Mouse (Mus musculus): ENCODE measurements at regions not wholly inside any gene's neighbourhood (a gene's known extent, or its start where the extent isn't known, plus 50 kb on each side); places are given as distances from the start of the nearest gene placed in this dataset.

GRCm38 (mm10) chr8:79476012-79476411 is 76.7 kb upstream of the Smad1 start:
- Histone ChIP-seq H3K4me1 (ENCODE audit: control insufficient read depth, insufficient read depth, low read length) (no peaks in the 10 kb centered on the region), H3K27ac (ENCODE audit: control insufficient read depth, insufficient read depth, low read depth, low read length) (no peak overlapping the region), H3K36me3 (ENCODE audit: control insufficient read depth, insufficient read depth, low read length) (no peaks in the 10 kb centered on the region), H3K4me3 (ENCODE audit: control insufficient read depth, low read depth, low read length) (no peak overlapping the region), H3K27me3 (ENCODE audit: control insufficient read depth, insufficient read depth, low read length) (no peaks in the 10 kb centered on the region)
- TF ChIP-seq POLR2A (IDR thresholded peaks at IDR 0.05; ENCODE audit: control insufficient read depth, low read depth, low read length): no peak
- no peak for TF ChIP-seq CTCF (IDR thresholded peaks at IDR 0.05; ENCODE audit: control insufficient read depth, insufficient read depth, insufficient replicate concordance, low read depth, low read length)

- H3K4me3 ChIP-seq (ENCODE audit: control insufficient read depth, low read depth, low read length): no peak overlapping the region
- no peak for TF ChIP-seq CTCF (IDR thresholded peaks at IDR 0.05; ENCODE audit: control insufficient read depth, insufficient read depth, insufficient replicate concordance, low read depth, low read length)
- TF ChIP-seq POLR2A (IDR thresholded peaks at IDR 0.05; ENCODE audit: control insufficient read depth, low read depth, low read length): no peak
- no peaks in the 10 kb centered on the region for H3K4me1 ChIP-seq (ENCODE audit: control insufficient read depth, insufficient read depth, low read length)
- H3K27ac ChIP-seq (ENCODE audit: control insufficient read depth, insufficient read depth, low read depth, low read length): no peak overlapping the region
- no peaks in the 10 kb centered on the region for H3K36me3 ChIP-seq (ENCODE audit: control insufficient read depth, insufficient read depth, low read length)
- no peaks in the 10 kb centered on the region for H3K27me3 ChIP-seq (ENCODE audit: control insufficient read depth, insufficient read depth, low read length)
Measured at GRCm38 (mm10) chr8:79474679-79475078, 75.4 kb upstream of the Smad1 start.

- TF ChIP-seq CTCF (IDR thresholded peaks at IDR 0.05; ENCODE audit: control insufficient read depth, insufficient read depth, insufficient replicate concordance, low read depth, low read length) (no peak), POLR2A (IDR thresholded peaks at IDR 0.05; ENCODE audit: control insufficient read depth, low read depth, low read length) (no peak)
- H3K4me1 ChIP-seq (ENCODE audit: control insufficient read depth, insufficient read depth, low read length): peaks cover 3% of the 10 kb centered on the region
- H3K36me3 ChIP-seq (ENCODE audit: control insufficient read depth, insufficient read depth, low read length): no peaks in the 10 kb centered on the region
- no peaks in the 10 kb centered on the region for H3K27me3 ChIP-seq (ENCODE audit: control insufficient read depth, insufficient read depth, low read length)
- no peak overlapping the region for H3K4me3 ChIP-seq (ENCODE audit: control insufficient read depth, low read depth, low read length)
- no peak overlapping the region for H3K27ac ChIP-seq (ENCODE audit: control insufficient read depth, insufficient read depth, low read depth, low read length)
Measured at GRCm38 (mm10) chr8:79452101-79452500, 52.8 kb upstream of the Smad1 start.

- H3K27me3 ChIP-seq (ENCODE audit: control insufficient read depth, insufficient read depth, low read length): no peaks in the 10 kb centered on the region
- H3K27ac ChIP-seq (ENCODE audit: control insufficient read depth, insufficient read depth, low read depth, low read length): no peak overlapping the region
- no peak for TF ChIP-seq POLR2A (IDR thresholded peaks at IDR 0.05; ENCODE audit: control insufficient read depth, low read depth, low read length)
- H3K4me3 ChIP-seq (ENCODE audit: control insufficient read depth, low read depth, low read length): no peak overlapping the region
- no peaks in the 10 kb centered on the region for H3K4me1 ChIP-seq (ENCODE audit: control insufficient read depth, insufficient read depth, low read length)
- H3K36me3 ChIP-seq (ENCODE audit: control insufficient read depth, insufficient read depth, low read length): no peaks in the 10 kb centered on the region
Measured at GRCm38 (mm10) chr8:79449453-79449852, 50.1 kb upstream of the Smad1 start.
